Mouse (Mus musculus) left cerebral cortex, adult 9 months (tissue): ENCODE data around the gene Ttc16.
A peak's percentile ranks its signal among the peaks of the same experiment; 100 is the strongest.

Source experiments
- DNase-seq, 2 experiments: peaks; one replicate each; pipeline ENCODE4 v3.0.0; 2022; ENCODE audit warnings: low spot score in 2 of 2

Gene Ttc16

GRCm38 (mm10) chr2:32779714-32780113 is 4.3 kb upstream of the Ttc16 start:
- DNase-seq: no peak

GRCm38 (mm10) chr2:32779131-32779530 is 3.7 kb upstream of the Ttc16 start:
- peak in 1 of 2 experiments; percentile 61 for DNase-seq

- no peak for DNase-seq
Measured at GRCm38 (mm10) chr2:32778081-32778480, 2.6 kb upstream of the Ttc16 start.

- no peak for DNase-seq
Measured at GRCm38 (mm10) chr2:32776192-32776591, 759 bp upstream of the Ttc16 start.

GRCm38 (mm10) chr2:32772626-32773279 is 2.7 kb downstream of the Ttc16 start:
- DNase-seq: no peak

- no peak for DNase-seq
Measured at GRCm38 (mm10) chr2:32771886-32772285, 3.5 kb downstream of the Ttc16 start.

- no peak for DNase-seq
Measured at GRCm38 (mm10) chr2:32769327-32770085, 5.9 kb downstream of the Ttc16 start.

- no peak for DNase-seq
Measured at GRCm38 (mm10) chr2:32768661-32769285, 6.7 kb downstream of the Ttc16 start.

GRCm38 (mm10) chr2:32767241-32767640 is 8.2 kb downstream of the Ttc16 start:
- no peak for DNase-seq

- DNase-seq: no peak
Measured at GRCm38 (mm10) chr2:32763353-32763752, 12.1 kb downstream of the Ttc16 start.

- no peak for DNase-seq
Measured at GRCm38 (mm10) chr2:32761859-32762258, 13.6 kb downstream of the Ttc16 start.

GRCm38 (mm10) chr2:32761361-32761760 is 14.1 kb downstream of the Ttc16 start:
- DNase-seq: no peak

GRCm38 (mm10) chr2:32759001-32759400 is 16.4 kb downstream of the Ttc16 start:
- no peak for DNase-seq

- DNase-seq: no peak
Measured at GRCm38 (mm10) chr2:32758503-32758902, 16.9 kb downstream of the Ttc16 start.

- DNase-seq: peak; percentile 94 to 98
Measured at GRCm38 (mm10) chr2:32757056-32757845, 18.2 kb downstream of the Ttc16 start, which contains the start of gene Tor2a. Gene Tor2a (plus strand): TSS chr2:32757234.

GRCm38 (mm10) chr2:32756674-32757055 is 18.8 kb downstream of the Ttc16 start:
- no peak for DNase-seq

GRCm38 (mm10) chr2:32752181-32752580 is 23.3 kb downstream of the Ttc16 start:
- no peak for DNase-seq

- no peak for DNase-seq
Measured at GRCm38 (mm10) chr2:32751665-32752033, 23.8 kb downstream of the Ttc16 start.

- no peak for DNase-seq
Measured at GRCm38 (mm10) chr2:32750887-32751664, 24.4 kb downstream of the Ttc16 start.

GRCm38 (mm10) chr2:32750199-32750598 is 25.2 kb downstream of the Ttc16 start:
- no peak for DNase-seq

- DNase-seq: no peak
Measured at GRCm38 (mm10) chr2:32749082-32749481, 26.4 kb downstream of the Ttc16 start.
